27 mouse cellular contexts compared by ENCODE assay signal in genomic region chr4:141284486-141284885, GRCm38 (mm10). TPM values are rescaled to one million over a fixed set of nuclear protein-coding genes. Genes with fewer than 3 reads are reported as not detected.
DNase-seq lines count a peak whose midpoint lies in the region; ATAC-seq and TF ChIP-seq lines count a peak whose summit lies in the region.
"Had no signal": no experiment of that assay in that cellular context is flagged by ENCODE, and none has a peak within 500 bp of the region (broad histone marks: within the 10 kb centered on the region; RNA-seq: fewer than 3 reads in every experiment).

No protein-coding gene starts in this region.

- peak overlapping the region; percentile 29 for H3K27ac ChIP-seq in lung, embryonic 15.5 days
- no peak overlapping the region for H3K27ac ChIP-seq in cerebellum, adult 2 months (ENCODE audit: insufficient read depth, low read length)
- H3K27ac ChIP-seq in forebrain, embryonic 14.5 days (ENCODE audit: low read depth, low read length), result no peak overlapping the region
- H3K27ac ChIP-seq: embryonic facial prominence, embryonic 10.5 days; embryonic facial prominence, embryonic 12.5 days; forebrain, embryonic 12.5 days; forebrain, embryonic 15.5 days had no signal

- DNase-seq in lung, adult 2 months, result no peak
- DNase-seq in ES-CJ7 (ENCODE audit: low read depth, low spot score) (peak; percentile 96), R1 (ENCODE audit: low read depth, low spot score) (peak; percentile 96)
- no peak for DNase-seq in cerebellum, adult 2 months
- no peak for DNase-seq in forebrain, embryonic 14.5 days (ENCODE audit: low spot score)
- no peak for DNase-seq in spleen, adult 12 weeks (ENCODE audit: low spot score)
- DNase-seq: adrenal gland, adult 2 months; adrenal gland, postnatal 10 days; adrenal gland, postnatal 25 days; B cell, adult 2 months; cerebellum, adult 11 months; cerebellum, adult 18-20 months; cerebellum, adult 9-10 months; cerebellum, postnatal 10 days; cerebellum, postnatal 25 days; forebrain, postnatal 0 days had no signal

- no peak for TF ChIP-seq POLR2A in lung, adult 2 months (IDR thresholded peaks at IDR 0.05; ENCODE audit: borderline replicate concordance, extremely low read depth, low read depth, low read length)
- no peak for TF ChIP-seq POLR2A in cerebellum, adult 2 months (IDR thresholded peaks at IDR 0.05; ENCODE audit: borderline replicate concordance, insufficient read depth, low read length)

- no peak overlapping the region for H3K4me3 ChIP-seq in lung, embryonic 15.5 days
- no peak overlapping the region for H3K4me3 ChIP-seq in lung, adult 2 months (replicated peaks; ENCODE audit: extremely low read depth, low read depth, low read length)
- no peak overlapping the region for H3K4me3 ChIP-seq in cerebellum, adult 2 months (replicated peaks; ENCODE audit: insufficient read depth, low read depth, low read length)
- no peak overlapping the region for H3K4me3 ChIP-seq in forebrain, embryonic 14.5 days (ENCODE audit: low read depth, low read length)
- H3K4me3 ChIP-seq: embryonic facial prominence, embryonic 10.5 days; embryonic facial prominence, embryonic 12.5 days; erythroblast, embryonic 14.5 days; forebrain, embryonic 10.5 days; forebrain, embryonic 12.5 days; forebrain, embryonic 15.5 days had no signal

- H3K36me3 ChIP-seq in lung, embryonic 15.5 days, result no peaks in the 10 kb centered on the region
- no peaks in the 10 kb centered on the region for H3K36me3 ChIP-seq in forebrain, embryonic 14.5 days (ENCODE audit: control insufficient read depth, insufficient read depth, low read length)
- H3K36me3 ChIP-seq: embryonic facial prominence, embryonic 10.5 days; embryonic facial prominence, embryonic 12.5 days; forebrain, embryonic 10.5 days; forebrain, embryonic 12.5 days; forebrain, embryonic 15.5 days; G1E had no signal

- no peaks in the 10 kb centered on the region for H3K9me3 ChIP-seq in lung, embryonic 15.5 days
- H3K9me3 ChIP-seq in forebrain, embryonic 14.5 days (replicated peaks; ENCODE audit: control insufficient read depth, low read length), result no peaks in the 10 kb centered on the region
- H3K9me3 ChIP-seq: embryonic facial prominence, embryonic 10.5 days; embryonic facial prominence, embryonic 12.5 days; forebrain, embryonic 10.5 days; forebrain, embryonic 12.5 days; forebrain, embryonic 15.5 days; G1E had no signal

- no peak for ATAC-seq in lung, embryonic 15.5 days (ENCODE audit: borderline replicate concordance, extremely low read depth, low FRiP score, low TSS enrichment)
- no peak for ATAC-seq in forebrain, embryonic 14.5 days
- ATAC-seq: activated CD4-positive, CD25-positive, alpha-beta regulatory T cell, adult 4 months; CD4-positive, CD25-positive, alpha-beta regulatory T cell, adult 4 months; forebrain, embryonic 15.5 days; forebrain, postnatal 0 days; Patski had no signal

- H3K9ac ChIP-seq in lung, embryonic 15.5 days, result no peak overlapping the region
- H3K9ac ChIP-seq in forebrain, embryonic 14.5 days (ENCODE audit: low read length), result no peak overlapping the region
- H3K9ac ChIP-seq: embryonic facial prominence, embryonic 12.5 days; forebrain, embryonic 12.5 days; forebrain, embryonic 15.5 days; forebrain, postnatal 0 days had no signal

- TF ChIP-seq CTCF in lung, adult 2 months (IDR thresholded peaks at IDR 0.05; ENCODE audit: insufficient read depth, low read length), result no peak
- no peak for TF ChIP-seq CTCF in cerebellum, adult 2 months (IDR thresholded peaks at IDR 0.05; ENCODE audit: borderline replicate concordance, insufficient read depth, low read depth, low read length)

- peaks cover 64% of the 10 kb centered on the region for H3K4me1 ChIP-seq in lung, embryonic 15.5 days
- peaks cover 19% of the 10 kb centered on the region for H3K4me1 ChIP-seq in lung, adult 2 months (ENCODE audit: control insufficient read depth, insufficient read depth, low read length)
- peaks cover 4% of the 10 kb centered on the region; the same call in 1 of the 2 replicates for H3K4me1 ChIP-seq in cerebellum, adult 2 months (ENCODE audit: control insufficient read depth, insufficient read depth, low read length)
- no peaks in the 10 kb centered on the region for H3K4me1 ChIP-seq in forebrain, embryonic 14.5 days (ENCODE audit: control insufficient read depth, insufficient read depth, low read length)
- H3K4me1 ChIP-seq: forebrain, embryonic 15.5 days had no signal

- no peak overlapping the region for H3K4me2 ChIP-seq in lung, embryonic 15.5 days
- no peak overlapping the region for H3K4me2 ChIP-seq in forebrain, embryonic 14.5 days (ENCODE audit: low read length)
- H3K4me2 ChIP-seq: embryonic facial prominence, embryonic 12.5 days; forebrain, embryonic 12.5 days; forebrain, embryonic 15.5 days had no signal

- 76% methylated on average over 3 of the region's 3 CpGs for WGBS in lung, embryonic 15.5 days
- WGBS in lung, adult 2 months, result 75% methylated on average over 3 of the region's 3 CpGs
- WGBS in cerebellum, adult 2 months, result 95% methylated on average over 3 of the region's 3 CpGs
- WGBS in forebrain, embryonic 14.5 days, result 73% methylated on average over 3 of the region's 3 CpGs

- H3K27me3 ChIP-seq in lung, embryonic 15.5 days, result peaks cover 21% of the 10 kb centered on the region
- H3K27me3 ChIP-seq in cerebellum, adult 2 months (ENCODE audit: control insufficient read depth, insufficient read depth, low read length), result no peaks in the 10 kb centered on the region
- peaks cover 18% of the 10 kb centered on the region for H3K27me3 ChIP-seq in forebrain, embryonic 14.5 days (replicated peaks; ENCODE audit: control insufficient read depth, insufficient read depth, low read length)
- H3K27me3 ChIP-seq: Patski had no signal

RNA-seq across cellular contexts. Expression of gene Epha2, which starts 16.6 kb away (rescaled TPM):
- polyA plus RNA-seq in lung, embryonic 15.5 days (2015; fragmentation: Nextera tagmentation; extraction: Ambion mirVana), result 10.8 and 11.0 TPM in 2 replicates
- polyA plus RNA-seq in lung, adult 2 months (2012; rRNA removed), result 54.0 and 68.8 TPM in 2 replicates
- polyA plus RNA-seq in cerebellum, adult 2 months (2012; rRNA removed), result 1.9 and 2.0 TPM in 2 replicates
- 0.58 and 0.64 TPM in 2 replicates for polyA plus RNA-seq in forebrain, embryonic 14.5 days (2014; fragmentation: Nextera tagmentation; extraction: Ambion mirVana)
- polyA plus RNA-seq: activated CD4-positive, CD25-positive, alpha-beta regulatory T cell, adult 4 months; erythroblast, embryonic 14.5 days; G1E had no signal

RNA-seq across cellular contexts. Expression of gene Arhgef19, which starts 45.2 kb away (rescaled TPM):
- polyA plus RNA-seq in lung, embryonic 15.5 days (2015; fragmentation: Nextera tagmentation; extraction: Ambion mirVana), result 19.2 and 20.5 TPM in 2 replicates
- 11.5 and 15.3 TPM in 2 replicates for polyA plus RNA-seq in lung, adult 2 months (2012; rRNA removed)
- polyA plus RNA-seq in cerebellum, adult 2 months (2012; rRNA removed), result 14.0 and 15.0 TPM in 2 replicates
- 0.65 and 1.1 TPM in 2 replicates for polyA plus RNA-seq in forebrain, embryonic 14.5 days (2014; fragmentation: Nextera tagmentation; extraction: Ambion mirVana)
- polyA plus RNA-seq: activated CD4-positive, CD25-positive, alpha-beta regulatory T cell, adult 4 months; CD4-positive, CD25-positive, alpha-beta regulatory T cell, adult 4 months; G1E had no signal

Comparison
In these comparisons a context has a peak if more than half of its experiments do, and no peak if none do; other contexts are left out.
1. DNase-seq: peak in ES-CJ7 (single experiment) and R1 (single experiment); none in lung, adult 2 months (single experiment), cerebellum, adult 2 months (0 of 2), forebrain, embryonic 14.5 days (single experiment) and spleen, adult 12 weeks (single experiment).